Mouse (Mus musculus) frontal cortex, adult (tissue): Measurements from ENCODE around the gene Sgca.

Experiments
- ATAC-seq: cut with Nextera tagmentation; 2 replicates; pipeline ENCODE4 v1.9.2; 2017; ENCODE audit warnings: mild to moderate bottlenecking, moderate library complexity, mixed read lengths; ENCODE audit not compliant: low TSS enrichment

The Sgca gene

DNA sequence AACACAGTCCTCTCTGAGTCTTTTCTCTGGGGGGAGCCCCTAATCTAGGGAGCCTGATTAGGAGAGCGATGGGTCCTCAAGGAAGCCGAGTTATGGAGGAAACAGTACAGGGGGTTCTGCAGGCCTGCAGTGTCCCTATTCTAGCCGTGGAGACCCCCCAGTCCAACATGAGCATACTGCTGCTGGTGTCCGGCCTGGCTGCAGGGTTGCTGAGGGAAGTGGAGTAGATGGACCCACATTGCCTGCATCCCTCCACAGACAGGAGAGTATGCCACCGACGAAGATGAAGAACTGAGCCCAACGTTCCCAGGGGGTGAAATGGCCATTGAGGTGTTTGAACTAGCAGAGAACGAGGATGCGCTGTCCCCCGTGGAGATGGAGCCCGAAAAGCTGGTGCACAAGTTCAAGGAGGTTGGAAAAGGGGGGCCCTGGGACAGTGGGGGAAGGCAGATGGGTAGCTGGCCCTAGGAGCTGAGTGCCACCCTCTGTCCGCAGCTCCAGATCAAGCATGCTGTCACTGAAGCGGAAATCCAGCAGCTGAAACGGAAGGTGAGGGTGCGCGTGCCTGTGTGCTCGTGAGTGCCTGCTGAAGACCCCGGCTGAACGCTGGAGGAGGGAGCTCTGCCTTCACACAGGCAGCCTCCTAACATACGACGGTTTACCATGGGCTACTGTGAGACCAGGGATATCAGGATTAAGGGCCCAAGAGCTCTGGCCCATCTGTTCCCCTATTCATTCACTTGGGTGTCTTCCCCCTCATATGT is 25.6 kb upstream of the Sgca start:
- no peak for ATAC-seq

DNA sequence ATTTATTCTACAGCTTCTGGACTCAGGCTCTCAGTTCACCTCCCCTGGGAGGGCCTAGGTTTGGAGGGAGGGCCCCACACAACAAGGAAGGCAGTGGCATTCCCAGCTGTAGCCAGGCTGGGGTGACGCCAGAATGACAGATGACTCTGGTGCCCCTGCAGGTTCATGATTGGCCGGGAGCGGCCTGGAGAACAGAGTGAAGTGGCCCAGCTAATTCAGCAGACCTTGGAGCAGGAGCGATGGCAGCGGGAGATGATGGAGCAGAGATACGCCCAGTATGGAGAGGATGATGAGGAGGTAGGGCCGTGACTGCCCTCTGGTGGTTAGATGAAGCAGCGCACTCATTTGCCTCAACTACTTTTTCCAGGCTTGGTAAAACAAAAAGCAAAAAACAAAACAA is 24.9 kb upstream of the Sgca start:
- no peak for ATAC-seq

- no peak for ATAC-seq
Measured at GRCm38 (mm10) chr11:95000548-95000947, 24.4 kb upstream of the Sgca start.

DNA sequence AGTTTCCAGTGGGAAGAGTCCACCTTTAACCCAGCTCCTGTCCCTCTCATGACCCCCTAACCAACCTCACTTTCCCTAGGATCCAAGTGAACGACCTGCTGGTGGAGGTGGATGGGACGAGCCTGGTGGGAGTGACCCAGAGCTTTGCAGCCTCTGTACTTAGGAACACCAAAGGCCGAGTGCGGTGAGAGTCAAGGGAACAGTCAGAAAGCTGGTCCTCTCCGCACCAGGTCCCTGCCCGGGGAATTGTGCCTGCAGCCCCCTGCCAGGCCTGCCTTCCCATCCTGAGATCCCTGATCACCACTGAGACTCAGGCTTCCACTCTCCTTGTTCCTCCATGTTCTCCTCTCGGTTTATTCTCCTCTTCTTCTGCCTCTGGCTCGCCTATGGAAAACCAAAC is 24.0 kb upstream of the Sgca start:
- ATAC-seq: no peak

DNA sequence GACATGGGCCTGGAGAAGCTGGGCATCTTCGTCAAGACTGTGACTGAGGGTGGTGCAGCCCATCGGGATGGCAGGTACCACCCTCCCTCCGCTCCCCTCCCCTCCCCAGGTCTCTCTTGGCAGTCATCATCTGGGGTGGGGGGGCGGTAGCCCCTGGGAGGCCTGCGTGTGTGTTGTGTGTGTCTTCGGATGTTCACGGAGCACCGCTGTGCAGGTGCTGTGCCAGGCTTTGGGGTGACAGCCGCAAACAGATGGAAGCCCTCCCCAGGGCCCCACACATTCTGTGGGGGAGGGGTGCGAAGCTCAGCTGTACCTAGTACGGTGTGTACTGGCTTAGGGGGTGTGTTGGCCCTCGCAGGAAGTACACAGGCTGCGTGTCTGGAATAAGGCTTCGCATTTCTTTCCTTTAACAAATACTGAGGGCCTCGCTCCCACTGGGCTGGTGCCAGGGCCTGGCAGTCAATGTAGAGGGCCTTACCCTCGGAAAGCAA is 22.0 kb upstream of the Sgca start:
- peak; percentile 39 for ATAC-seq

- ATAC-seq: no peak
Measured at GRCm38 (mm10) chr11:94997596-94997995, 21.5 kb upstream of the Sgca start.

- ATAC-seq: no peak
Measured at GRCm38 (mm10) chr11:94996984-94997383, 20.9 kb upstream of the Sgca start.

- ATAC-seq: no peak
Measured at GRCm38 (mm10) chr11:94996101-94996500, 20.0 kb upstream of the Sgca start.

GRCm38 (mm10) chr11:94994947-94995772 is 19.0 kb upstream of the Sgca start:
- ATAC-seq: no peak

- ATAC-seq: no peak
Measured at GRCm38 (mm10) chr11:94994208-94994814, 18.2 kb upstream of the Sgca start.

DNA sequence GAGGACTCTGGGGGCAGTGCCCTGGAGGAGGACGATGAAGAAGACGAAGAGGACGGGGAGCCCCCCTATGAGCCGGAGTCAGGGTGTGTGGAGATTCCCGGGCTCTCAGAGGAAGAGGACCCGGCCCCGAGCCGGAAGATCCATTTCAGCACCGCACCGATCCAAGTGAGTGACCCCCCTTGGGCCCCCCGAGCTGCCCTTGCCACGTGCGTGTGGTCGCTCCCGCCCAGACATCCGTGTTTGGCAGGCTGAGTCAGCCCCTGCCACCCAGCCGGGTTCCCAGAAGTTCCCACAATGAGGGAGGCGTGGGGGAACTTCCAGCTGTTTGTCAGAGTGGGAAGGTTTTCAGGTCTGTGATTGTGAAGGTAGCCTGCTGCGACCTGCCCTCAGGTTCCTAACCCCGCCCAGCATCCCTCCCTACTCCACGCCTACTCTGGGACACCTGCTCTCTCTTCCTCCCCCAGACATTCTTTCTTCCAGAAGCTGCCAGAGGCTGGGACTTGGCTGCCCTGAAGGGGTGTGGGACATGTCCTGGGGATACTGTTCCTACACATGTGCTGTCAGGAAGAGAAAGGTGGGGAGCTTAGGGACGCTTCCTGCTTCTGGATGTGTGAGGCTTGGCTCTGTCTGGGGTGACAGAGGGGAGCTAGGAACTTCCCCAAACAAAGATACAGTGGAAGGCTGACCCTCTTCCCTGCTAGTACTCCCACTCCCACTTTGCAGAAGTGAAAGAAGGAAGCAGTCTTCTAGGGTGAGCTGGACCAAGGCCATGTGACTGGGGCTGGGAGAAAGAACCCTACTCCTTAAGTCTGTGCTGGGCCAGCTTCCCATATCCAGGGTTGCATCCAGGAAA is 16.9 kb upstream of the Sgca start:
- ATAC-seq: no peak

DNA sequence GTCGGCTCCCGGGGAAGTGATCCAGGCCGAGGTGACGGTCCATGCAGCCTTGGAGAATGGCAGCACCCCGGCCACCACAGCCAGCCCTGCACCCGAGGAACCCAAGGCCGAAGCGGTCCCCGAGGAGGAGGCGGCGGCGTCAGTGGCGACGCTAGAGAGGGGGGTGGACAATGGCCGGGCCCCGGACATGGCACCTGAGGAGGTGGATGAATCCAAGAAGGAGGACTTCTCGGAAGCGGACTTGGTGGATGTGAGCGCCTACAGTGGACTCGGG is 16.3 kb upstream of the Sgca start:
- no peak for ATAC-seq

DNA sequence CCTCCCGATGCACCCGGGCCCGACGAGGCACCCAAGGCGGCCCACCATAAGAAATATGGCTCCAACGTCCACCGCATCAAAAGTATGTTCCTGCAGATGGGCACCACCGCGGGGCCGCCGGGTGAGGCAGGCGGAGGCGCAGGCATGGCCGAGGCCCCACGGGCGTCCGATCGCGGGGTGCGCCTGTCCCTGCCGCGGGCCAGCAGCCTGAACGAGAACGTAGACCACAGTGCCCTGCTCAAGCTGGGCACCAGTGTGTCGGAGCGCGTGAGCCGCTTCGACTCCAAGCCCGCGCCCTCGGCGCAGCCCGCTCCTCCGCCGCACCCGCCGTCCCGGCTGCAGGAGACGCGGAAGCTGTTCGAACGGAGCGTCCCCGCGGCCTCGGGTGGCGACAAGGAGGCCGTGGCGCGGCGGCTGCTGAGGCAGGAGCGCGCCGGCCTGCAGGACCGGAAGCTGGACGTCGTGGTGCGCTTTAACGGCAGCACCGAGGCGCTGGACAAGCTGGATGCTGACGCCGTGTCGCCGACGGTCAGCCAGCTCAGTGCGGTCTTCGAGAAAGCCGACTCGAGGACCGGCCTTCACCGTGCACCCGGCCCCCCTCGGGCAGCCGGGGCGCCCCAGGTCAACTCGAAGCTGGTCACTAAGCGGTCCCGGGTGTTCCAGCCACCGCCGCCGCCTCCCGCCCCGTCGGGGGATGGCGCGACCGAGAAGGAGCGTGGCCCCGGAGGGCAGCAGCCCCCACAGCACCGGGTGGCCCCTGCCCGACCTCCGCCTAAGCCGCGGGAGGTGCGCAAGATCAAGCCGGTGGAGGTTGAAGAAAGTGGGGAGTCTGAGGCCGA is 15.7 kb upstream of the Sgca start:
- ATAC-seq: no peak

GRCm38 (mm10) chr11:94990749-94991577 is 14.8 kb upstream of the Sgca start, which contains the start of gene Ppp1r9b:
TSS of gene Ppp1r9b (plus strand) at chr11:94991035.
- peak; percentile 54 for ATAC-seq

GRCm38 (mm10) chr11:94990102-94990748 is 14.1 kb upstream of the Sgca start:
- no peak for ATAC-seq

- peak; percentile 45 for ATAC-seq
Measured at GRCm38 (mm10) chr11:94989562-94990017, 13.5 kb upstream of the Sgca start.

DNA sequence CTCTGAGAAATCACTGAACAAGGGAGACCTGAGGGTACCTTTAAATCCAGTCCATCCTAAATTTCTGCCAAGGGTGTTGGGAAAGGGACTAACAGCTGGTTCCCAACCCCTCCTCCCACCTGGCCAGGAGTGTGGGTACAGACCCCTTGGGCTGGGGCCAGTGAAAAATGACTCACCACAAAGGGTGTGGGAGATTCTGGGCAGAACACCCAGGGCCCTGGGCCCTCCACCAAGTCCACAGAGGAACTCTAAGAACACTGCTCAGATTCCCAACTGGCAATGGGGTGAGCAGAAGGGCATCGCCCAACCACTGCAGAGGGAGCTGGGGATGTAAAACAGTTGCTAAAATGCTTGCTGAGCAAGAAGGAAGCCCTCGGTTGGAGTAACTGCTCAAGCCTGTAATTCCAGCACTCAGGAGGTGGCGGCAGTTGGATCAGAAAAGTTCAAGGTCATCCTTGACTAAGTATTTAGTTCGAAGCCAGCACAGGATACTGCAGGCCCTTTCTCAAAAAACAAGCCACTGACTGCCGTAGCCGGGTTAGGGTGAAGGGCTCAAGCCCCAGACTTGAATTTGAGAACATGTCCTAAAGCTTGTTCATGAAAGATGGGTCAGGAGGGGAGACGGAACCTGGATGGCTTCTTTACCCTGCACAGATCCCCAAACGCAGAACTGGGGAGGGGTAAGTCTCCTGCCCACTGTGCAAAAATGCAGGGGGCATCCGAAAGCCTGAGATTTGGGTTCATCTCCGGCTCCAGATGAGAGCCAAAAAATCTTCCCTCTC is 12.8 kb upstream of the Sgca start:
- peak; percentile 17; the same call in 1 of the 2 replicates for ATAC-seq

GRCm38 (mm10) chr11:94987851-94988250 is 11.7 kb upstream of the Sgca start:
- no peak for ATAC-seq
